Mouse (Mus musculus): ENCODE results near the gene Nrcam. TPM values are rescaled to one million over a fixed set of nuclear protein-coding genes. Genes with fewer than 3 reads are reported as not detected.
"Not testable (repeated sequence)": the region's sequence is repeated elsewhere in the genome, so short reads cannot be mapped to it uniquely, and the experiment has no call there.

Gene Nrcam
- polyA plus RNA-seq (2014; fragmentation: Nextera tagmentation; extraction: Ambion mirVana) = 67.6 and 82.8 TPM in 2 replicates

- DNase-seq (ENCODE audit: low spot score) (peak; percentile 85), ATAC-seq (ENCODE audit: low FRiP score) (peak; percentile 77)
- Histone ChIP-seq H3K4me3 (ENCODE audit: low read depth, low read length) (peak within 1 kb of the TSS; percentile 73), H3K9me3 (ENCODE audit: control insufficient read depth, low read length) (no peaks in the 10 kb centered on the region), H3K9ac (ENCODE audit: low read depth, low read length) (peak within 1 kb of the TSS; percentile 81), H3K27me3 (ENCODE audit: control insufficient read depth, insufficient read depth, low read length) (no peaks in the 10 kb centered on the region), H3K4me1 (replicated peaks; ENCODE audit: control insufficient read depth, insufficient read depth, low read length) (no peaks in the 10 kb centered on the region), H3K27ac (ENCODE audit: low read depth, low read length) (peak within 1 kb of the TSS; percentile 93), H3K36me3 (ENCODE audit: control insufficient read depth, insufficient read depth, low read length) (no peaks in the 10 kb centered on the region), H3K4me2 (replicated peaks; ENCODE audit: low read depth, low read length) (peak within 1 kb of the TSS; percentile 85)
- 2% methylated on average over 53 of the region's 74 CpGs for WGBS
Observed at GRCm38 (mm10) chr12:44328381-44329315, at the start of gene Nrcam. Gene Nrcam, plus strand, starts transcription at chr12:44328885.

GRCm38 (mm10) chr12:44280147-44280546 is 48.5 kb upstream of the Nrcam start:
- not testable (repeated sequence) for H3K36me3 ChIP-seq (ENCODE audit: control insufficient read depth, insufficient read depth, low read length); H3K27me3 ChIP-seq (ENCODE audit: control insufficient read depth, insufficient read depth, low read length); H3K4me1 ChIP-seq (replicated peaks; ENCODE audit: control insufficient read depth, insufficient read depth, low read length); H3K4me3 ChIP-seq (ENCODE audit: low read depth, low read length); DNase-seq (ENCODE audit: low spot score); ATAC-seq (ENCODE audit: low FRiP score); H3K4me2 ChIP-seq (replicated peaks; ENCODE audit: low read depth, low read length); H3K9me3 ChIP-seq (ENCODE audit: control insufficient read depth, low read length); H3K27ac ChIP-seq (ENCODE audit: low read depth, low read length); H3K9ac ChIP-seq (ENCODE audit: low read depth, low read length)
- WGBS = 95% methylated on average over 2 of the region's 2 CpGs

- Histone ChIP-seq H3K27me3 (ENCODE audit: control insufficient read depth, insufficient read depth, low read length) (no peaks in the 10 kb centered on the region), H3K36me3 (ENCODE audit: control insufficient read depth, insufficient read depth, low read length) (0 out of 2 replicates have a peak, but pooled peaks cover 2% of the 10 kb centered on the region), H3K9me3 (ENCODE audit: control insufficient read depth, low read length) (no peaks in the 10 kb centered on the region), H3K4me1 (replicated peaks; ENCODE audit: control insufficient read depth, insufficient read depth, low read length) (no peaks in the 10 kb centered on the region), H3K4me3 (ENCODE audit: low read depth, low read length) (no peak overlapping the region), H3K9ac (ENCODE audit: low read depth, low read length) (no peak overlapping the region), H3K27ac (ENCODE audit: low read depth, low read length) (no peak overlapping the region), H3K4me2 (replicated peaks; ENCODE audit: low read depth, low read length) (no peak overlapping the region)
- ATAC-seq (ENCODE audit: low FRiP score) (no peak), DNase-seq (ENCODE audit: low spot score) (no peak)
- 90% methylated on average over 3 of the region's 3 CpGs for WGBS
Observed at GRCm38 (mm10) chr12:44281534-44281933, 47.2 kb upstream of the Nrcam start.

GRCm38 (mm10) chr12:44283378-44283777 is 45.3 kb upstream of the Nrcam start:
- no peaks in the 10 kb centered on the region for H3K4me1 ChIP-seq (replicated peaks; ENCODE audit: control insufficient read depth, insufficient read depth, low read length)
- no peak for DNase-seq (ENCODE audit: low spot score)
- no peak for ATAC-seq (ENCODE audit: low FRiP score)
- H3K9ac ChIP-seq (ENCODE audit: low read depth, low read length) = no peak overlapping the region
- no peak overlapping the region for H3K4me2 ChIP-seq (replicated peaks; ENCODE audit: low read depth, low read length)
- no peaks in the 10 kb centered on the region for H3K27me3 ChIP-seq (ENCODE audit: control insufficient read depth, insufficient read depth, low read length)
- H3K27ac ChIP-seq (ENCODE audit: low read depth, low read length) = no peak overlapping the region
- WGBS = 79% methylated on average over 9 of the region's 9 CpGs
- H3K4me3 ChIP-seq (ENCODE audit: low read depth, low read length) = no peak overlapping the region
- 0 out of 2 replicates have a peak, but pooled peaks cover 2% of the 10 kb centered on the region for H3K36me3 ChIP-seq (ENCODE audit: control insufficient read depth, insufficient read depth, low read length)
- H3K9me3 ChIP-seq (ENCODE audit: control insufficient read depth, low read length) = no peaks in the 10 kb centered on the region

GRCm38 (mm10) chr12:44286992-44287391 is 41.7 kb upstream of the Nrcam start:
- Histone ChIP-seq H3K4me1 (replicated peaks; ENCODE audit: control insufficient read depth, insufficient read depth, low read length) (no peaks in the 10 kb centered on the region), H3K9ac (ENCODE audit: low read depth, low read length) (no peak overlapping the region), H3K4me3 (ENCODE audit: low read depth, low read length) (no peak overlapping the region), H3K4me2 (replicated peaks; ENCODE audit: low read depth, low read length) (no peak overlapping the region), H3K9me3 (ENCODE audit: control insufficient read depth, low read length) (no peaks in the 10 kb centered on the region), H3K27ac (ENCODE audit: low read depth, low read length) (no peak overlapping the region), H3K36me3 (ENCODE audit: control insufficient read depth, insufficient read depth, low read length) (0 out of 2 replicates have a peak, but pooled peaks cover 2% of the 10 kb centered on the region), H3K27me3 (ENCODE audit: control insufficient read depth, insufficient read depth, low read length) (no peaks in the 10 kb centered on the region)
- no peak for ATAC-seq (ENCODE audit: low FRiP score)
- no peak for DNase-seq (ENCODE audit: low spot score)
- 94% methylated on average over 8 of the region's 8 CpGs for WGBS

- H3K9ac ChIP-seq (ENCODE audit: low read depth, low read length) = no peak overlapping the region
- H3K4me3 ChIP-seq (ENCODE audit: low read depth, low read length) = no peak overlapping the region
- H3K4me1 ChIP-seq (replicated peaks; ENCODE audit: control insufficient read depth, insufficient read depth, low read length) = no peaks in the 10 kb centered on the region
- ATAC-seq (ENCODE audit: low FRiP score) = peak; percentile 56; the same call in 1 of the 2 replicates
- peak; percentile 80 for DNase-seq (ENCODE audit: low spot score)
- H3K36me3 ChIP-seq (ENCODE audit: control insufficient read depth, insufficient read depth, low read length) = no peaks in the 10 kb centered on the region
- no peak overlapping the region for H3K4me2 ChIP-seq (replicated peaks; ENCODE audit: low read depth, low read length)
- no peaks in the 10 kb centered on the region for H3K9me3 ChIP-seq (ENCODE audit: control insufficient read depth, low read length)
- no peaks in the 10 kb centered on the region for H3K27me3 ChIP-seq (ENCODE audit: control insufficient read depth, insufficient read depth, low read length)
- H3K27ac ChIP-seq (ENCODE audit: low read depth, low read length) = no peak overlapping the region
Observed at GRCm38 (mm10) chr12:44292281-44292680, 36.4 kb upstream of the Nrcam start.

- Histone ChIP-seq H3K4me1 (replicated peaks; ENCODE audit: control insufficient read depth, insufficient read depth, low read length) (no peaks in the 10 kb centered on the region), H3K4me2 (replicated peaks; ENCODE audit: low read depth, low read length) (no peak overlapping the region), H3K9me3 (ENCODE audit: control insufficient read depth, low read length) (no peaks in the 10 kb centered on the region), H3K27me3 (ENCODE audit: control insufficient read depth, insufficient read depth, low read length) (no peaks in the 10 kb centered on the region), H3K4me3 (ENCODE audit: low read depth, low read length) (no peak overlapping the region), H3K27ac (ENCODE audit: low read depth, low read length) (no peak overlapping the region), H3K36me3 (ENCODE audit: control insufficient read depth, insufficient read depth, low read length) (no peaks in the 10 kb centered on the region), H3K9ac (ENCODE audit: low read depth, low read length) (no peak overlapping the region)
- ATAC-seq (ENCODE audit: low FRiP score) (no peak), DNase-seq (ENCODE audit: low spot score) (no peak)
Observed at GRCm38 (mm10) chr12:44300793-44301192, 27.9 kb upstream of the Nrcam start.

- Histone ChIP-seq H3K27me3 (ENCODE audit: control insufficient read depth, insufficient read depth, low read length) (no peaks in the 10 kb centered on the region), H3K4me3 (ENCODE audit: low read depth, low read length) (no peak overlapping the region), H3K9ac (ENCODE audit: low read depth, low read length) (no peak overlapping the region), H3K4me2 (replicated peaks; ENCODE audit: low read depth, low read length) (no peak overlapping the region), H3K4me1 (replicated peaks; ENCODE audit: control insufficient read depth, insufficient read depth, low read length) (no peaks in the 10 kb centered on the region), H3K36me3 (ENCODE audit: control insufficient read depth, insufficient read depth, low read length) (no peaks in the 10 kb centered on the region), H3K9me3 (ENCODE audit: control insufficient read depth, low read length) (no peaks in the 10 kb centered on the region), H3K27ac (ENCODE audit: low read depth, low read length) (no peak overlapping the region)
- WGBS = 97% methylated on average over 1 of the region's 1 CpGs
- DNase-seq (ENCODE audit: low spot score) (no peak), ATAC-seq (ENCODE audit: low FRiP score) (no peak)
Observed at GRCm38 (mm10) chr12:44304012-44304411, 24.7 kb upstream of the Nrcam start.

- Histone ChIP-seq H3K9me3 (ENCODE audit: control insufficient read depth, low read length) (no peaks in the 10 kb centered on the region), H3K4me1 (replicated peaks; ENCODE audit: control insufficient read depth, insufficient read depth, low read length) (no peaks in the 10 kb centered on the region), H3K27ac (ENCODE audit: low read depth, low read length) (no peak overlapping the region), H3K4me3 (ENCODE audit: low read depth, low read length) (no peak overlapping the region), H3K4me2 (replicated peaks; ENCODE audit: low read depth, low read length) (no peak overlapping the region), H3K9ac (ENCODE audit: low read depth, low read length) (no peak overlapping the region), H3K27me3 (ENCODE audit: control insufficient read depth, insufficient read depth, low read length) (no peaks in the 10 kb centered on the region), H3K36me3 (ENCODE audit: control insufficient read depth, insufficient read depth, low read length) (no peaks in the 10 kb centered on the region)
- ATAC-seq (ENCODE audit: low FRiP score) = no peak
- WGBS = 77% methylated on average over 5 of the region's 5 CpGs
- no peak for DNase-seq (ENCODE audit: low spot score)
Observed at GRCm38 (mm10) chr12:44304869-44305268, 23.8 kb upstream of the Nrcam start.

Measured in hindbrain, embryonic 11.5 days (tissue).